Mouse (Mus musculus) ES-Bruce4 (cell line): ENCODE data around the gene Foxp1. TPM values are rescaled to one million over a fixed set of nuclear protein-coding genes. Genes with fewer than 3 reads are reported as not detected.

Experiments
- H3K27ac ChIP-seq: 2 replicates; pipeline ENCODE4 v1.5.1; 2012; ENCODE audit warnings: low read length, inconsistent platforms; ENCODE audit not compliant: insufficient read depth
- H3K27me3 ChIP-seq: 2 replicates; pipeline ENCODE4 v1.6.1; 2012; ENCODE audit warnings: mild to moderate bottlenecking, low read length, inconsistent platforms; ENCODE audit not compliant: control insufficient read depth, poor library complexity, insufficient read depth, severe bottlenecking
- H3K36me3 ChIP-seq: 2 replicates; pipeline ENCODE4 v1.6.1; 2012; ENCODE audit warnings: inconsistent platforms, mild to moderate bottlenecking, low read length, moderate library complexity; ENCODE audit not compliant: control insufficient read depth, poor library complexity, insufficient read depth, severe bottlenecking
- H3K4me1 ChIP-seq: one replicate; pipeline ENCODE4 v1.8.1; 2011; ENCODE audit warnings: low read length; ENCODE audit not compliant: control insufficient read depth, insufficient read depth
- H3K4me3 ChIP-seq: 2 replicates; pipeline ENCODE4 v1.5.1; 2011; ENCODE audit warnings: low read depth, mild to moderate bottlenecking, low read length
- H3K9ac ChIP-seq: 2 replicates; pipeline ENCODE4 v1.6.1; 2012; ENCODE audit warnings: low read depth, mild to moderate bottlenecking, inconsistent platforms; ENCODE audit not compliant: poor library complexity, severe bottlenecking
- H3K9me3 ChIP-seq: replicated peaks from 2 replicates; pipeline ENCODE4 v1.6.1; 2012; ENCODE audit warnings: mild to moderate bottlenecking, low read length, inconsistent platforms; ENCODE audit not compliant: control insufficient read depth, poor library complexity, insufficient read depth, severe bottlenecking
- CTCF ChIP-seq: IDR thresholded peaks from one replicate; pipeline ENCODE4 v1.8.1; 2011; ENCODE audit warnings: low read depth, low read length
- EP300 ChIP-seq: IDR thresholded peaks from 2 replicates; pipeline ENCODE4 v1.6.1; 2011; ENCODE audit warnings: low read depth, low read length; ENCODE audit not compliant: insufficient read depth
- POLR2A ChIP-seq: IDR thresholded peaks from one replicate; pipeline ENCODE4 v1.8.1; 2011; ENCODE audit warnings: low read length; ENCODE audit not compliant: insufficient read depth
- polyA plus RNA-seq: library from polyadenylated mRNA; stranded (reverse); fragments of >200 nt; gene quantifications from 2 replicates; pipeline ENCODE4 v1.2.4, GENCODE M21; 2011; ENCODE audit warnings: low read depth; ENCODE audit not compliant: missing spikeins, insufficient read depth, insufficient read length

The Foxp1 gene
- polyA plus RNA-seq, 1 experiment, result 33.5 TPM

- Histone ChIP-seq H3K9me3 (no peaks in the 10 kb centered on the region), H3K27me3 (no peaks in the 10 kb centered on the region), H3K27ac (no peak overlapping the region), H3K4me1 (peaks cover 4% of the 10 kb centered on the region), H3K9ac (no peak overlapping the region), H3K4me3 (no peak overlapping the region), H3K36me3 (no peaks in the 10 kb centered on the region)
- TF ChIP-seq CTCF (no peak), POLR2A (no peak), EP300 (no peak)
Observed at GRCm38 (mm10) chr6:99394801-99395200, 127.7 kb downstream of the Foxp1 start.

- no peak for TF ChIP-seq CTCF
- TF ChIP-seq POLR2A, result no peak
- TF ChIP-seq EP300, result no peak
- Histone ChIP-seq H3K4me1 (peaks cover 4% of the 10 kb centered on the region), H3K36me3 (no peaks in the 10 kb centered on the region)
Observed at GRCm38 (mm10) chr6:99392484-99392883, 130.0 kb downstream of the Foxp1 start.

GRCm38 (mm10) chr6:99388741-99389675 lies 133.5 kb downstream of the Foxp1 start:
- Histone ChIP-seq H3K4me3 (0 out of 2 replicates have a peak overlapping the region, but pooled peaks have one; percentile 4), H3K4me1 (peaks cover 4% of the 10 kb centered on the region), H3K9me3 (no peaks in the 10 kb centered on the region), H3K36me3 (no peaks in the 10 kb centered on the region), H3K27ac (no peak overlapping the region), H3K27me3 (no peaks in the 10 kb centered on the region), H3K9ac (peak overlapping the region; percentile 11; the same call in 1 of the 2 replicates)
- TF ChIP-seq POLR2A (no peak), CTCF (no peak), EP300 (no peak)

More at GRCm38 (mm10) chr6:99392484-99392883, 130.0 kb downstream of the Foxp1 start:
- no peaks in the 10 kb centered on the region for H3K27me3 ChIP-seq
- H3K27ac ChIP-seq, result no peak overlapping the region
- H3K9ac ChIP-seq, result no peak overlapping the region
- no peak overlapping the region for H3K4me3 ChIP-seq
- no peaks in the 10 kb centered on the region for H3K9me3 ChIP-seq

- Histone ChIP-seq H3K9ac (no peak overlapping the region), H3K27me3 (no peaks in the 10 kb centered on the region), H3K9me3 (no peaks in the 10 kb centered on the region), H3K27ac (no peak overlapping the region), H3K4me3 (no peak overlapping the region), H3K4me1 (peaks cover 4% of the 10 kb centered on the region), H3K36me3 (no peaks in the 10 kb centered on the region)
- TF ChIP-seq EP300 (no peak), CTCF (no peak), POLR2A (no peak)
Observed at GRCm38 (mm10) chr6:99388023-99388422, 134.5 kb downstream of the Foxp1 start.

GRCm38 (mm10) chr6:99385059-99385604 lies 137.4 kb downstream of the Foxp1 start:
- Histone ChIP-seq H3K9ac (no peak overlapping the region), H3K9me3 (no peaks in the 10 kb centered on the region), H3K27ac (no peak overlapping the region), H3K36me3 (no peaks in the 10 kb centered on the region), H3K4me3 (no peak overlapping the region), H3K27me3 (no peaks in the 10 kb centered on the region), H3K4me1 (peaks cover 2% of the 10 kb centered on the region)
- TF ChIP-seq CTCF, result peak; percentile 42
- TF ChIP-seq POLR2A, result no peak

- H3K27me3 ChIP-seq, result no peaks in the 10 kb centered on the region
- no peak overlapping the region for H3K4me3 ChIP-seq
- no peaks in the 10 kb centered on the region for H3K9me3 ChIP-seq
- no peaks in the 10 kb centered on the region for H3K36me3 ChIP-seq
- H3K4me1 ChIP-seq, result peaks cover 3% of the 10 kb centered on the region
- peak overlapping the region; percentile 71 for H3K27ac ChIP-seq
- TF ChIP-seq CTCF, result no peak
- no peak for TF ChIP-seq EP300
- no peak for TF ChIP-seq POLR2A
- H3K9ac ChIP-seq, result no peak overlapping the region
Observed at GRCm38 (mm10) chr6:99383846-99384472, 138.6 kb downstream of the Foxp1 start.
